ENCODE assay signal across 18 mouse cellular contexts in genomic region chr4:120152648-120153047, GRCm38 (mm10). TPM values are rescaled to one million over a fixed set of nuclear protein-coding genes. Genes with fewer than 3 reads are reported as not detected.
DNase-seq lines count a peak whose midpoint lies in the region; ATAC-seq and TF ChIP-seq lines count a peak whose summit lies in the region.
"Had no signal": no experiment of that assay in that cellular context is flagged by ENCODE, and none has a peak within 500 bp of the region (broad histone marks: within the 10 kb centered on the region; RNA-seq: fewer than 3 reads in every experiment).

No protein-coding gene starts in this region.

- no peak for DNase-seq in layer of hippocampus, adult 2 months (ENCODE audit: low spot score in 2 of 2)
- no peak for DNase-seq in layer of hippocampus, postnatal 36 days
- DNase-seq in thymus, postnatal 4 days: peak; percentile 36
- no peak for DNase-seq in thymus, postnatal 25 days
- peak; percentile 22 for DNase-seq in brain, adult 2 months (ENCODE audit: low read depth, low spot score)
- no peak for DNase-seq in frontal cortex, adult 2 months (ENCODE audit: extremely low spot score in 1 of 2, low spot score in 1 of 2)
- DNase-seq: adrenal gland, postnatal 25 days; cerebellum, adult 11-12 months; gastrocnemius, postnatal 10 days; lung, postnatal 4 days; midbrain, embryonic 14.5 days had no signal

- WGBS in forebrain, embryonic 12.5 days: 58% methylated on average over 4 of the region's 4 CpGs

- H3K4me3 ChIP-seq in layer of hippocampus, adult 2 months: no peak overlapping the region
- no peak overlapping the region for H3K4me3 ChIP-seq in forebrain, embryonic 12.5 days (replicated peaks)
- H3K4me3 ChIP-seq: forebrain, embryonic 15.5 days; limb, embryonic 15.5 days had no signal

- no peak overlapping the region for H3K27ac ChIP-seq in layer of hippocampus, adult 2 months
- H3K27ac ChIP-seq in forebrain, embryonic 12.5 days: no peak overlapping the region
- H3K27ac ChIP-seq: forebrain, embryonic 15.5 days; limb, embryonic 15.5 days had no signal

- no peak overlapping the region for H3K9ac ChIP-seq in forebrain, embryonic 12.5 days
- H3K9ac ChIP-seq: forebrain, embryonic 15.5 days; limb, embryonic 15.5 days had no signal

- TF ChIP-seq CTCF in layer of hippocampus, adult 2 months (conservative IDR thresholded peaks at IDR 0.05): peak; percentile 69

- no peak for ATAC-seq in forebrain, embryonic 12.5 days (ENCODE audit: low FRiP score)
- ATAC-seq: forebrain, embryonic 15.5 days; intestine, embryonic 16.5 days had no signal

- no peaks in the 10 kb centered on the region for H3K36me3 ChIP-seq in forebrain, embryonic 12.5 days (replicated peaks)
- H3K36me3 ChIP-seq: forebrain, embryonic 15.5 days; G1E; limb, embryonic 15.5 days had no signal

- no peaks in the 10 kb centered on the region for H3K9me3 ChIP-seq in forebrain, embryonic 12.5 days
- H3K9me3 ChIP-seq: forebrain, embryonic 15.5 days; limb, embryonic 15.5 days had no signal

- H3K27me3 ChIP-seq in forebrain, embryonic 12.5 days: peaks cover 14% of the 10 kb centered on the region
- H3K27me3 ChIP-seq: forebrain, embryonic 15.5 days; limb, embryonic 15.5 days had no signal

- no peak overlapping the region for H3K4me2 ChIP-seq in forebrain, embryonic 12.5 days
- H3K4me2 ChIP-seq: forebrain, embryonic 15.5 days; heart, embryonic 11.5 days; limb, embryonic 15.5 days had no signal

- peaks cover 10% of the 10 kb centered on the region for H3K4me1 ChIP-seq in forebrain, embryonic 12.5 days

RNA-seq across cellular contexts. Expression of gene Edn2, which starts 8.4 kb away (rescaled TPM):
- total RNA-seq in layer of hippocampus, adult 2 months (2021): not detected
- not detected for total RNA-seq in layer of hippocampus, postnatal 36 days (2021)
- 0.22 TPM in 1 of 2 replicates, not detected in the other for polyA plus RNA-seq in forebrain, embryonic 12.5 days (2016; fragmentation: Nextera tagmentation; extraction: Ambion mirVana)
- polyA plus RNA-seq in frontal cortex, adult 2 months (2012; rRNA removed): 0.06 and 0.13 TPM in 2 replicates
- total RNA-seq: adrenal gland, postnatal 25 days; G1E; gastrocnemius, postnatal 10 days; hematopoietic stem cell, adult 5-6 weeks had no signal
- polyA plus RNA-seq: G1E had no signal

Comparison
In these comparisons a context has a peak if more than half of its experiments do, and no peak if none do; other contexts are left out.
1. DNase-seq: peak in thymus, postnatal 4 days (single experiment) and brain, adult 2 months (single experiment); none in layer of hippocampus, adult 2 months (0 of 2), layer of hippocampus, postnatal 36 days (0 of 2), thymus, postnatal 25 days (single experiment) and frontal cortex, adult 2 months (0 of 2).